Mouse (Mus musculus) urinary bladder, postnatal 36 days (tissue): ENCODE measurements around the gene Cdkal1.

ENCODE experiments used
- DNase-seq, 2 experiments: peaks; one replicate each; pipeline ENCODE4 v3.0.0; 2022; ENCODE audit warnings: low spot score in 2 of 2, mixed read lengths in 1 of 2

The Cdkal1 gene

DNA sequence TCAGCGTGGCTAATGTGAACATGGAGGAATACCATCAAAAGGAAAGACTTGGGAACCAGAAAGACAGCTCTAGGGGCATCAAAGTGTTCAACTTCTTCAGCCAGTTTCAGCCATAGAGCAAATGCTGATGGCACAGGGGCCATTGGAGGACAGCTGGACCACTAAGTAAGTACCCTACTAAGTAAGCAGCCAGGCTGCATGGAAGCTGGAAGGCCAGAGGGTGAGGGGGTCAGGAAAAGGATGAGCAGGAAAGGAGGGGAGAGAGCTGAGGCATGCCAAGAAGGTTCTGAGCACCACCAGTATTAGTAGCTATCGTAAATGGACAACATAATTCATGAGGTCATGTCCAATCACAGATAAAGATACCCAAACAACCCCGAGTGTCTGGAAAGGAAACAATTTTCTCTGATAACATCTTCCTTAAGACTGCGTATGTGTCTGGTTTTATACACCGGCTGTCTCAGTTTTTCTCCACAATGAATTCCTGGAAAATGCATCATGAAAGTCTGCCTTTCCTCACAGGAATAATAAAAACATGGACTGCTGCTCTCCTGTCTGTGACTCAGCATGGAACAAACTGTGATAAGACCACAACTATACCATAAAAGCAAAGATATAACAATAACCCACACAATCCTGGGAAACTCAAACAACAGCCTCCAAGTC lies 352.9 kb downstream of the Cdkal1 start:
- DNase-seq = no peak

DNA sequence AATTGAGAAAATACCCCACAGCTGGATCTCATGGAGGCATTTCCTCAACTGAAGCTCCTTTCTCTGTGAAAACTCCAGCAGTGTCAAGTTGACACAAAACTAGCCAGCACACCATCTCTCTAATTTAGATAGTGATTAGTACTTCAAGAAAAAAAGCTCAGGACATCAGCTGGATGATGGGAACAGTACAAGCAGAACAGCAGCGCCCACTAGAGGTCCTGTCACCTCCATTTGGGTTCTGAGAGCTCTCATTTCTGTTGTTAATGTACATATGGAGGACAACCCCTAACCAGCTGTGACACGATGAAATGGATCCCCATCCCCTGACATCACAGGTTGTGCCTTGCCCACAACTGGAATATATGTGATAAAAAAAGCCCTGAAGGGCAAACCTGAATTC lies 354.3 kb downstream of the Cdkal1 start:
- DNase-seq = no peak

DNA sequence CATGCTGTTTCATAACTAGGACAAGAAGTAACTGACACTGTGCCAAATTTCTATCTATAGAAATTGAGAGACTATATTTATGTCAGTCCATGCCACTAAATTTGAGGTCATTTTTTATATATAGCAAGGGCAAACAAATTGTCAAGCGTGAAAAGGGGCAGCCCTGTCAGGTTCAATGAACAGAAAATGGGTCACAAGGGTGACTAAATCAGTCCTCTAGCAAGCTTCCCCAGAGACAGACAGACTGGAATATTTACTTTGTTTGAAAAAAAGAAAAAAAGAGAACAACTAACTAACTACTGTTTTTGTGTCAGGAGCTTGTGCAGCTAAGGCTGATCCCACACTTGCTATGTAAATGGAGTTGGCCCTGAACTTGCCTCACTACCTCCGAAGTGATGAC lies 355.7 kb downstream of the Cdkal1 start:
- no peak for DNase-seq

DNA sequence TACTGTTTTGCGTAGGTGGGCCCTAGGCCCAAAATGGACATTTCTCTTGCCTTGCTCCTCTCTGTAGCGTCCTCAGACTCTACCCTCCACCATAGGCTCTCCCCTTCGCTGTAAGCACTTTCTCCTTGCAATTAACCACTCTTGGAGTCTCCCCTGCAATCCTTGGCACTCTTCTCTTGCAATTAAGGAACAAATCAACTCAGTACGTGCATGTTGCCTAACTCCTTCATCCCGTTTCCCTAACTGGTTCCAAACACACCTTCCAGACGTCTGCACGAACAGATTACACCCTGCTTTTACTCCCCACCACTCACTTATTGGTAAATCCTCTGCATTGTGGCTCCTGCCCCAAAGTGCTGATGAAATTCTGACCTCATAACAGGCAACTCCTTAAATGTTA lies 358.2 kb downstream of the Cdkal1 start:
- DNase-seq = no peak

DNA sequence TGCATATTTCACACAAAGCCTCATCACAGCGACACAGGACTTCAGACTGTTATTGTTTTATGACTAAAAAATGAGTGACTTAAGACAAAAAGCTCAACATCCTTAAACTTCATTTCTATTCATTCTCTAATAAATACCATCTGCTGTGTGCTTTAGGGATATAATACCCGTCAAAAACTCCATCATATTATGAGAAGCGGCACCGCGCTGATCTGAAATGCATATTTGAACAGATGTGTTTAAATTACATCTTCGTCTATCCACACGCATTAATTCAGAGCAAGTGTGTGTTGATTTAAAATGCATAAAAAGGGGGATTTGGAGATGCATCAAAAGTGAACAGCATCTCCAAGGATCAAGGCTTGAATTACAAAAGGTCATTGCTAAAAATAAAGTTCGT lies 365.1 kb downstream of the Cdkal1 start:
- no peak for DNase-seq

DNA sequence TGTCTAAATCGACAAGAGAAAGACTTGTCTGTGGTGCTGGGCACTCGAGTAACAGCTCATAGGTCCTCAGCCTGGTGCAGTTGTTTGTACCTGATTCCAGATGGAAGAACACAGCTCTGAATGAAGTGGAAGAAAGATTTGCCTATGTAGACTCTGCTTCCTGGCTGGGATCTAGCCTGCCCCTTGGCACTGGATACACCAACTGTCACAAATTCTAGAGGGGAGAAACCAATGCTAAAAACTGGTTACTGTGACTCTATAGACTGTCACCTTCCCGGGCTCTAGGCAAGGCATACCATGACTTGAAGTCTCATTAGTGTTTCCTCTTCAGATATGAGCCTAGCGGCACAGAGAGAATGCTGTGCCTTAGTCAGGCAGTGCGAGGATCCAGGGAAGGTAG lies 366.0 kb downstream of the Cdkal1 start:
- no peak for DNase-seq

DNA sequence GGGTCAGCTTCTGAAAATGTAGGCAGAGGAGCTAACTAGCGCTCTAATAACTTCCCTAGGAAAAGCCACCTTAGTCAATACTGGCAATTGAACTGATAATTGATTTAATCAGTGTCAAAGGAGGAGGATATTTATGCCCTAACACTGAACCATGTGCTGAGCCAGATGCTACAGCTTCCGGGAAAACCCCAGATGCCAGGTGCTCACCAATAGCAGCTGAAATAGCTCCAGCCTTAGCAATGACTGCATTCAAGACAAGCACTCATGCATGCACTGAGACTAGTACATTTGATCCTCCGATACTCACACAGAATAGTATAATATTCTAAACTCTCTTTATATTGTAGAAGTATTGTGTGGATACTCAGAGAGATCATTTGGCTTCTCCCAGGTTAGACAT lies 368.8 kb downstream of the Cdkal1 start:
- DNase-seq = no peak

DNA sequence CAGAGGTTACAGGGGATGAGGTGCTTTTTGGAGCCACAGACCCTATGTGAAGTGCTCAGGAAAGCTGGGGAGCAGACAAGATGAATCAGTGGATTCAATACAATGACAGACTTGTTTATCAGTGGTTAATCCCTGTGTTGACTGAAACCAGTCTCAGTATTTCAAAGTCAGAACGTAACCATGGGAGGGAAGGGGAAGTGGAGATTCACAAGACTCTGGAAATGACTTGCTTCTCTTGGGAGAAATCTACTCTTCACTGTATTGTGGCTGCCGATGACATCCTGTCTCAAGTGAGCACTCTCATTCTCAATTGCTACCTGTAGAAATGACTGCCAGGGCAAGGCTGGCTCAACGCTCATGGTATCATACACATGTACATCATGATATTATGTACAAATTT lies 371.5 kb downstream of the Cdkal1 start:
- DNase-seq = no peak

DNA sequence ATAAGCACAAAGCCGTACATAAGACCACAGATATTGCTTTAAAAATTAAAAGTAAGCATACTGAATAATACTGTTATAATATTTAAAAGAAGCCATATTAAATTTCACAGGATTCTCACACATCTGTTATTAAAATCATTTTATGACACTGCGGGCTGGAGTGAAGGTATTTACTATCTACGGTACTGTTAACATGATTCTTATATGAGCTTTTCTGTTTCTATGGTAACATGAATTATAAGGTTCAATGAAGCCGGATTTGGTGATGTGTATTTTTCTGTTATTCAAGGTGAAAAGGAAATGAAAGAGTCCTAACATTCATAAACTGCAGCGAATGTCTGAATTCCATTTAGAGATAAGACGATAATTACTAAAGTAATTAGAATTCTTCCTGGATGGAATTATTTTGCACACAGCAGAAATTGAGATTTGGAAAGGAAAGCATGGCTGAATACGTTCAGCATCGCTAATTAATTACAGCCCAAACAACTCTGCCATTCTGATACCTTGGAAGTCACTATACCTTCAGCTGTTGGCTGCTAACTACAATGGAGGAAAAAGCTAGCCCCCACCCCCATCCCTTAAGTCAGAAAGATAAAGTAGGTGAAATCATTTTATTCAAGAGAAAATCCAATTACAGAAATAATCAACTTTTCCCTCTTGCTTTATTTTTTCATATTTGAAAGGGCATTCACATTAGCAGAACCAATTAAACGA lies 373.2 kb downstream of the Cdkal1 start:
- no peak for DNase-seq

DNA sequence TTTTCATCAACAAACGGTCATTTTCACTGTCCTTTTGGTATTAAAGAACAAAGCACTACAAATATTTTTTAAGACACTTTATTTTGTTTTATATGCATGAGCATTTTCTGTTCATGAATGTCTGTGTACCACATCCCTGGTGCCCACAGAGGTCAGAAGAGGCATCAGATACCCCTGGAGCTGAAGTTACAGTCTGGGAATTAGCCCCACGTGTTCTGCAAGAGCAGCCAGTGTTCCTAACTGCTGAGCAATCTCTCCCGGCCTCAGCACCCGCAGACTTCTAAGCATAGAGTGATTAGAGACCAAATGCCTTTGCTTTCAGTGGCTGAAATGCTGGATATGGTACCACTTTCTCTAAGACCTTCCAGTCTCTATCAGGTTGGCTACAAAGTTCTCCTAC lies 379.1 kb downstream of the Cdkal1 start:
- no peak for DNase-seq

DNA sequence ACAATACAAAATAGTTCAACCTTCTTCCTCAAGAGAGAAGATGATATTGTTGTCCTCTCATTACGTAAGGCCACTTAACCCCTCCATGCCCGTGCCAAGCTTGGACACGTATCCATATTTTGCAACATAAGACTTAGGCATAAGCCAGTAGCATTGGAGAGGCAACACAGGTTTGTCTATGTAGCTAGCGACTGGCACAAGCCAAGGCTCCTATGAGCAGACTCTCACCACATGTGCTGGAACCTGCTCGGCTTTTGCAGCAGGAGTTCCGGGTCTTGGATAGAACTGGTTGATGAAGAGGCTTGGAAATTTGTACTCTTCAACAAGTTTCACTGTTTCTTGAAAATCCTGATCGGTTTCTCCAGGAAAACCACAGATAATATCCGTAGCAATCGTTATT lies 381.2 kb downstream of the Cdkal1 start:
- no peak for DNase-seq

DNA sequence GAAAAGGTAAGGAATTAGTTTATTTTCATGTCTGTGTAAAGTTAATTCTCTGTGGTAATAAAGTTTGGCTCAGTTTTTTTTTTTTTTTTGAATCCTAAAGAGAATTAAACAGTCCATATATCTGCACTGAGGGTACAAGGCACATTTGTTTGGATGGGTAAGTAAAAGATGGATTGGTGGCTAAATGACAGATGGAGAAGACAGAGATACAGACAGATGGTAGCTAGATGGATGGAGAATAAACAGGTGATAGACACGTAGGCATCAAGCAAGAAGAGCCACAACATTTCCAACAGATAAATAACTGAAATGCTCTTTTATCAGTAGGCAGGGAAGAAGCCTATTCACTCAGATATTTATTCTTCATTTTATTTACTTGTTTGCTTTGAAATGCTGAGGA lies 381.7 kb downstream of the Cdkal1 start:
- no peak for DNase-seq

DNA sequence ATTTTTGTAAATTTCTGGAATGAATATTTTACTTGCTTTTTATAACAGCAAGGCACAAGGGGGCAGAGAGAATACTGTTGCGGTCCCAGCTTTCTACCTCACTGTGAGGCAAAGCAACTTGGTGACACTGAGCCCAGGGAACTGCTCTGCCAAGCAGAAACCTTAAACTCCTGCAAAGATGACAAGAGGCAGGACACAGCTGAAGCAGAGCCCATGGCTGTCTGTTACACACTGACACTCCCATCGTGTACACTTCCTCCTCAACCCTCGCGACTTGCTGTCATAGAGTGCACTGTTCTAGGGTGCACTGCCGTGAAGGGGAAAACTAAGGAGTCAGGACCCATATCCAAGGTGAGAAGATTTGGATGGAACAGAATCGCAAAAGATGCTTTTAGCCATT lies 393.2 kb downstream of the Cdkal1 start:
- DNase-seq = no peak

DNA sequence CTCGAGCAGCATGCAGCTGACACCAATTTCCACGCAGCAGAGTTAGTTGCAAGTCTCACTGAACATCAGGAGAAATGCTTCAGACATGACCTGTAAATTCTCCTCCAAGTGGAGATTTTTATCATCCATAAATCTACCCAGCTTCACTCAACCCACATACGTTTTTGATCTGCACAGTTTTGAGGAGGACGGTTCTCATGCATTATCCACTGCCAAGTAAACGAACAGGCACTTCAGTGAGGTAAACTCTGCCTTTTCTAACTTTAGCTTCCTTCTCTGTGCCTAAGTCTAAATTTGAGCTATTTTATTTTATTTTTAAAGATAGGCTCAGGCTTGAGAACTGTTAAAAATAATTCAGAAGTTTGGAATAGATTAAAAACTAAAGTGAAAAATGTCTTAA lies 394.7 kb downstream of the Cdkal1 start:
- no peak for DNase-seq

DNA sequence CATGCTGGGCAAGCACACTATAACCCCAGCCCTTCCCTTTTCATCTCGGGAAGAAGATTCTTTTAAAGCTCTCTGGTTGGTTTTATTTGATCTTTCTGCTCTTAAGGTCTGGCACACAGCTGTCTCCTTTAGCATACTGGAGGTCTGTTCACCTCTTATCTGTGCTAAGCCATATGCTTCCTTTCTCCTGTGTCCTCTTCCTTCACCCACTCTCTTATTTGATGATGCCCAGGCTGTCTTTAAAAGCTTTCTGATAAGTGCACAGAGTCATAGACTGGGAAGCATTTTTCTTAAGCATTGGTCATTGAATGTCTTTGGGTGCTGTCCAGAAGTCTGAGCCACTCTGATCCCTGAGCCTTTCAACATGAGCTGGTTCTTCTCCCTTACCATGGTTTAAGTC lies 397.1 kb downstream of the Cdkal1 start:
- DNase-seq = no peak

DNA sequence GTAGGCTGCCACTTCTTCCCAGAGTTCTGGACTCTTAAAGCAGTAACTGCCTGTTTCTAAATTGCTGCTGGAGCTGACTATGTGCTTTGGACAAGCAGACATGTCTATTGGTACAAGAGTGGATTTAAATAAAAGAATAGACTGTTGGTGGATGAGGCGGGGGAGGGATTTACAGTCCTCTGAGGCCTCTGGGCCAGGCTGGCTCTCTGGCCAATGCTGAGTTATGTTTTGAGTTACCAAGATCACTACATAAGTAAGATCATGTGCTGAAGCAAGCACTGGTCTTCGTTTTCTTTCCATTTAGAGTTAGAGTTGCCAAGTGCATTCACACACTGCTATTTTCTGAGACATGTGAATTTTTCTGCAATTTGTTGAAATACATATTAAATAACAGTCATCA lies 418.4 kb downstream of the Cdkal1 start:
- DNase-seq = no peak

DNA sequence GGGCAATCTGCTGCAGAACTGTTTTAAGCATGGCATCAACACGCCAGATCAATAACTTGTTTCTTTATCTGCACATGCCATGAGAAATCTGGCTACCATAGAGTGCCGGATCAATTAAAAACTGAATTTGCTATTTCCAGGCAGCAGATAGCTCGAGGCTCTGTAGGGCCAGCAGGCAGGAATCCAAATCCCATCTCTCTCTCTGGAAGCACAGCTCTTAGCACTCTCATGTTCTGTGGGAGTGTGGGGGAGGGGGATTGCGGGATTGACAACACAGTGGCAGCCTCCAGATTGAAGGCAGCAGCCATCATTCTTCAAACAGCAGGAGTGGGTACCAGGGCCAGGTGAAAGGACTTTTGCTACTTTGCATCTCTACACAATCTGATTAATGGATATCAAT lies 420.7 kb downstream of the Cdkal1 start:
- DNase-seq = no peak

DNA sequence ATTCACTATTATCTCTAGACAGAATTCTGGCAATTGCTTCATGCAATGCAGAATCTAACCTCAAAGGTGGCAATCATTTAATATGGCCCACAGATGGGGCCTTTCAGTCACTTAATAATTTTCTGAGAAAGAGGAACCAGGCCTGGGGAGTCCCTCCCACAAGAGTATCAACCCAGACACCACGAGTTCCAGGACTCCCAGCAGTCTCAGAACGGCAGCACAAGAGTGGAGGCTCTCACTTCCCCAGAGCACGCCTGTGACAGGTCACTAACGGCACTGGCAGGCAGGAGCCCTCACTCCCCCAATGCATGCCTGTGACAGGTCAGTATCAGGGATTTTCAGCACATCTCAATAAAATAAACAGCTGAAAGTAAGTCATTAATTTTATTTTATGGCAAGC lies 424.6 kb downstream of the Cdkal1 start:
- no peak for DNase-seq

DNA sequence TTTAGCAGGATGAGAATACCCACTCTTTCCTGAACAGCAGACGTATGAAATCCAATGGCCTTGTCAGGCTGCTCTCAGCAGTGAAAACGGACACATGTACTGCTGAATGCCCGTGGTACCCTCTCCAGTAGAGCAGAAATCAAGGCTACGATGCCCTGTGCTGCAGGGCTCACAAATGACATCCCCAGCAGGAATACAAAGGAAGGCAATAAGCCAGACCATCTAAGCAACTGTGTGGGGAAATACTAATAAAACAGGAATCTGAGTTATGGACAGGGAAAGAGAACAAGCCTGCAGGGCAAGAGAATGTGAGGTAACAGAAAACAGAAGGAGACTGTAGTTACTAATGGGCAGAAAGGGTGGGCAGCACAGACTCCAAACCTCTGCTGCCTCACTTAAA lies 425.6 kb downstream of the Cdkal1 start:
- no peak for DNase-seq

DNA sequence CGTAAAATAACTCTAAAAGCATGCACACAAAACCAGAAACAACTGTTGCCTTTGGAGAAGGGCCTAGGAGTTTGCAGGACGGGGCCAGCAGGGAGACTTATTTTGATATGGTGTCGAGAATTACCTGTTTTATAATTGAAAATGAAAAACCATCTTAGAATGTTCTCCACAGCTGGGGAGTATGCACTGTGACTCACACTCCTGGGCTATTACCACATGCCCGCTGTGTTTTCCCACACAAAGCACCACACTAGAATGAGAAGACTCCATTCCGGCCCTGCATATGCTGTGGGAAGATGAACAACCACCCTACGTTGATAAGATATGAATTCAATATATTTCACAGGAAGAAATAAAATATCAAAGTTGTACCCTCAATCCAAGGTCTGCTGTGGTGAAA lies 426.3 kb downstream of the Cdkal1 start:
- DNase-seq = no peak

DNA sequence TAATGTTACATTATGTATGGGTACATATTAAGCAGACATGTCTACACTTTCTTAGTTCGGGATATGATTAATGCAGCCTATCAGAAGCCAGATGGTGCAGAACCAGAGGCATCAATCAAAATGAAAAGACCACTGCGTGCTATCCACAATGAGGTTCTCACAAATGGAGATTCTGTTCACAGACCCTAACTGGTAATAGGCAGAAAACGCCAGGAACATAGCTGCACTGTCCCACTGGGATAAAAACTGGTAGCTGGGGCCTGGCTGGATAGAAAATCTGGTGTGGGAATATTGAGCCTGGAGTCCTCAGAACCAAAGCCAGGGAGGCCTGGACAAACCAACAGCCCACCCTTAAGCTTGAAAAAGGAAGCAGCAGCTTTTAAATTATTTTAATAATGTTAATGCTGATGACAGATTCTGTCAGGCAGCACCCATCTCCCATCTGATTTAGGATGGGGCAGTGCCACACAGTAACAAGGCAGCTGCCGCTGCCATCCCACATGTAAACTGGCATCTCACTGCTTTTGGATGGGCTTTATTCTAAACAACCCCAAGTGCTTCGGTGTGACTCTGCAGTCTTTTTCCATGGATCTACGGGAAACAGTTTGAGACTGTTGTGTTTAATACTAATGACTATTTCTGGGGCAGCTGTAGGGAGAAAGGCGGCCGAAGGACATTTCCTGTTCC lies 438.9 kb downstream of the Cdkal1 start:
- DNase-seq = no peak

DNA sequence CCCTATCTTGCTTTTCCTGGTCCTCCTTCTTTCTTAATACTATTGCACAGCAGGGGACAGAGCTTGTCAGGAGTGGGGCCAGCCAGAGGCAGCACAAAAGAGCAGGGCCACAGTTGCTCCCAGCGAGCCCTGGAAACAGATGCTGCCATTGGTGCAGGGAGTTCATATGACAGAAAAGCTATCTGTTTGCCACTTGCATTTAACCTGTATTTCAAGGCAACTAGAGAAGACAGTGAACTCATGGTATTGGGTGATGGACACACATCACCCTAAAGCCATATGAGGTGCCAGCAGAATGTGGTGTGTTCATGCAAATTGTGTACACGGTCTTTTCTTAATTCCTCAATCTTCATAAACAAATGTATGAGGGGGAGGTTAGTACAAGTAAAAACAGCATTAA lies 439.5 kb downstream of the Cdkal1 start:
- no peak for DNase-seq

DNA sequence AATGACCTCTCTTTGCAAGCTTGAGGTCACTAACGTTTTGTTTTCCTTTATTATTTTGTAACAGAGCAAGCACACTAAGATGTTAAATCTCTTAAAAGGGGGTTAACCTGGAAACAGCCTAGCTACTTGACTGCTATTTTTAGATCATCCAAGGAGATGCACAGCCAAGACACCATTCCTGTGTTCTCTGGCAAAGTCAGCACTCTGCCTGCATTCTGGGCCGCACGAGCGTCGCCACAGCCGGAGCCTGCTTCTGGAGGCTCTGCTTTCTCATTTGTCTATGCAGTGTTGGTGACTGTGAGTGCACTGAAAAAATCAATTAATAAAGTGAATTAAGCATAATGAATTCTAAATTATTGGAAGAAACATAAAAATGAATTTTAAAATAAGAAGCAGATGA lies 440.6 kb downstream of the Cdkal1 start:
- DNase-seq = no peak
